Mouse (Mus musculus) gastrocnemius, postnatal 25 days (tissue): ENCODE data around the gene Akap13. TPM values are rescaled to one million over a fixed set of nuclear protein-coding genes. Genes with fewer than 3 reads are reported as not detected.

Source experiments
- DNase-seq: peaks from one replicate; pipeline ENCODE4 v3.0.0; 2022
- total RNA-seq, 2 experiments: library from RNA; stranded (reverse); gene quantifications; 1 replicate in 1 of 2; 2 replicates in 1 of 2; pipeline ENCODE4 v1.2.3; 2021

The Akap13 gene
- total RNA-seq, 2 experiments from 2014 or later: 51.5 to 63.2 TPM

DNA sequence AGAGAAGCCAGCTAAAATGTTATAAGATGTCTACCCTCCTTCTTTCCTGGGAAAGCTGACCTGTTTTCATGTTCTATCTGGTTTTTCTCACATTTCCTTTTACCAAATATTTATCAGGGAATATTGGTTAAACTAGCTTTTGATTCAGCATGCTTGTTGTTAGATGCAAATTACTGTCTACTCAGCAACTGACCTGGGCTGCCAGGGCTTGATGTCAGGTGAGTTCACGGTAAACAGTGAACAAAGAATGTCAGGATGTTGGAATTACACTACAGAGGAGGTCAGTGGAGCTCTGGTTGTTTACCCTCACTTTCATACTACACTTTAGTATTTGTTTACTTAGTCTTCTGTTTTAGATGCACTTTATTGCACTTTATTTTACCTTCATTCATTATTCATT lies 5.0 kb downstream of the Akap13 start:
- DNase-seq: no peak

DNA sequence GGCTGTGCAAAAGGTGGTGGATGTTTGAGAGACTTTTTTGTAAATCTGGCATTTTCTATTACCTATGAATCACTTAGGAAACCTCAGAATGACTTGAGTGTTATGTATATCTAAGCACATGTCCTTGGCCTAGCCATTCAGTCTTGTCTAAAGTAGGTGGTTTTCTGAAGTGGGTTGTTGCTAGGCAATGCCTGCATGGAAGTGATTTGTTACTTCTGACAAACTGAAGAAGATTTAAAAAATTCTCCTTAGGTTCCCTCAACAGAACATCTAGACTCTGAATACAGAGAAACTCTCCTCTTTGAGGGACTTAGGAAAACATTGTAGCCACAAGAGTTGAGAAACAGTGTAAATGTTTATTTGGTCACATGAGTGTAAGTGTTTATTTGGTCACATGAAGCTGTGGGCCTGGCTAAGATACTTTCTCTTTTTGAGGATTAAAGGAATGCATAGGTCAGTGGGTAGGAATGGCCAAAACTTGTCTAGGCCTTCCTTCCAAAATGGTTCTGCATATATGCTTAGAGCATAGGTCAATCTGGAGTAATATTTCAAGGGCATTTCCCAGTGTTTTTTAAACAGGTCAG lies 8.3 kb downstream of the Akap13 start:
- no peak for DNase-seq

- no peak for DNase-seq
These were observed 12.5 kb downstream of the Akap13 start for GRCm38 (mm10) chr7:75467791-75468190.

DNA sequence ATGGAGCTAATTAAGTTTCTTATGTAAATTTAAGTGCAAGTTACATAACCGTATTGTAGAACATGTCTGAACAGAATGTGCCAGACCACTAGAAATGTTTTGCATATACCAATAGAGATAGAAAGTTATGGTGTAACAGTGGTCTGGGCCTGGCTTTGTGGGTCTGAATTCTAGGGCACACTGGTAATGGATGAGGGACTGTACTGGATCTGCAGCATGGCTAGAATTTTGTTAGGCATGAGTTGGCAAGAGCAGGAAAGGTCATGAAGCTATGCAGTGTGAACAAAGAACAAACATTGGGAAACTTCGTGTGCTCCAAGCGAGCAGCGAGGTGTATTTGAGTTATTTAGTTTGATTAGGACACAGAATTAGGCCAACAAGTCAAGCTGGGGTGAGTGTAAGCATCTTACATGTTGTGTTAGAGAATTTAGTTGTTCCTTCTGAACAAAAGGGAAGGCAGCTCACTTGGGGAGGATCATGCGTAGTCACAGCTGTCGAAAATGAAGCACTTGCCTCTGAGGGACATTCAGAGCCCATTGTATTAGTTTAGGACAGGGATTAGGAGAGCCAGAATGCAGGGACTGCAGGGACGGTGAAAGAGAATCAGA lies 15.1 kb downstream of the Akap13 start:
- no peak for DNase-seq

- DNase-seq: no peak
These were observed 17.2 kb downstream of the Akap13 start for GRCm38 (mm10) chr7:75472316-75473195.

- no peak for DNase-seq
These were observed 18.0 kb downstream of the Akap13 start for GRCm38 (mm10) chr7:75473294-75473693.

- no peak for DNase-seq
These were observed 18.7 kb downstream of the Akap13 start for GRCm38 (mm10) chr7:75474064-75474463.

- no peak for DNase-seq
These were observed 19.3 kb downstream of the Akap13 start for GRCm38 (mm10) chr7:75474564-75475150.

DNA sequence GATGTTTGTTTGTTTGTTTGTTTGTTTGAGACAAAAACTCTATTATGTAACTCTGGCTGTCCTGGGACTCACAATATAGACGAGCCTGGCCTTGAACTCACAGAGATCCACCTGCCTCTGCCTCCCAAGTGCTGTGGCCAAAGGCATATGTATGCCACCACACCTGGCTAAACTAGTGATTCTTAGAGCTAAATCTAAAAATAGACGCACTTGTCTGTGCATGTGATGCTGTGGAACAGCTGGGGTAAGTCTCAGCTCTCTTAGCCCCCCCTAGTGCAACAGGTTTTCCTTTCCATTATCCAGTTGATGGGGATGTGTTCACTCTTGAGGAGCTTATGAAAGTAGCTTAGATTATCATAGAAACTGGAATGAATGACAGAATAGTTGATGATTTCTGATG lies 22.7 kb downstream of the Akap13 start:
- DNase-seq: no peak

DNA sequence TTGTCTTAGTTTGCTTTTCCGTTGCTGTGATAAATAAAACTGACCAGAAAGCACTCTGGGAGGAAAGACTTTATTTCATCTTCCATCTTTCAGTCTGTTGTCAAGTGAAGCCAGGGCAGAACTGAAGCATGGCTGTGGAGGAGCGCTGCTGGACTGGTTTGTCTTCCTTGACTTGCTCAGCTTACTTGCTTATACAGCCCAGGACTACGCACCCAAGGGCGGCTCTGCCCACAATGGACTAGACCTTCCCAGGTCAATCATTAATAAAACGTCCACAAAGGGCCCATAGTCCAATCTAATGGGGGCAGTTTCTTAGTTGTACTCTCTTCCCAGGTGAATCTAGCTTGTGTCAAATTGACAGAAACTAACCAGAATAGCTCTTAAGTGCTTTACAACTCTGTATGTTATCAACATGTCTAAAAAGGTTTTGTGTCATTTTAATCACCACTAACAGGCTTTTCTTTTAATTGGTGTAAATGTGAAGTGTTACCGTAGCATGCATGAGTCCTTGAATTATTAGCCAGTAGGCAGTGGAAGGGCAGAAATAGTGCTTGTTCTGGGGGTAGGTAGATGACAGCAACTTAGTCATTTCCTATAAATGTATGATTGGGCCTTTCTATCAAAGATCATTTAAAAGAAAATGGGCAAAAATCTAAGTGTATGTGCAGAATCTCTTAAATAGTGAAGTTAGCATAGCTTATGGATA lies 25.5 kb downstream of the Akap13 start:
- no peak for DNase-seq

DNA sequence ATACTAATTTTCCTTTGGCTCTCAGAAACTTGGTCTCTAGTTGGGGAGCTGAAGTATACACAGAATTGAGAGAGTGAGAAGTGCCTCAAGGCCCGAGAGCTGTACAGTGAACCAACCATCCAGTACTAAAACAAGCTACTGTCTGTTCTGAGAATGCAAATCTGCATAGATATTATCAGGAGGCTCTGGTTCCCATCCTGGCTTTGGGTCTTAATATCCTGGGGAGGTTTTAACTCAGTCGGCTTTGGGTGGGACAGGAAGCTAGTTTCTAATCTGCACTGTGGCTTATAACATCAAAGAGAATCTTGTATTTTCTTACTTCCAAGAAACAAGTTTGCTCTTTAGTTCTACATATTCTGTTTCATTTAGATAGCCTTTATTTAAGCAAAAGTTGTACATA lies 30.7 kb downstream of the Akap13 start:
- DNase-seq: no peak

- DNase-seq: no peak
These were observed 40.7 kb downstream of the Akap13 start for GRCm38 (mm10) chr7:75495941-75496441.

- no peak for DNase-seq
These were observed 43.3 kb downstream of the Akap13 start for GRCm38 (mm10) chr7:75498627-75499026.

DNA sequence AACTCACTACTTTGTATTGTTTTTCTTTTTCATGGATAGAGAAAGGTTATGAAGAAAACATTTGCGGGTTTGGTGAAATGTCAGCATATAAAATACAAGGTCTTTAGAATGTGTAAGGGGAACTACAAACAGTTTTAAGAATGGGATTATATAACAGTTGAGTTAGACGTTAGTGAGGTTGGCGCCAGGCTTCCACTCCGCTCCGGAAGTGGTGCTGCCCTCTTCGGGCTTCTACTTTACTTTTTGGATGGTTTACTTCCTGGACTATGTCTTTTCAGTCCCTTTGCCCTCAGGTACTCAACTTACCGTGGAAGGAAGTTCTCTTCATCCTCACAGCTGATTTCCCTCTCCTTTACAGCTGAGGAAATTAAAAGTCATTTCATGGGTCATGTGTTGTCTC lies 43.9 kb downstream of the Akap13 start:
- DNase-seq: no peak

- DNase-seq: no peak
These were observed 44.8 kb downstream of the Akap13 start for GRCm38 (mm10) chr7:75500164-75500563.

DNA sequence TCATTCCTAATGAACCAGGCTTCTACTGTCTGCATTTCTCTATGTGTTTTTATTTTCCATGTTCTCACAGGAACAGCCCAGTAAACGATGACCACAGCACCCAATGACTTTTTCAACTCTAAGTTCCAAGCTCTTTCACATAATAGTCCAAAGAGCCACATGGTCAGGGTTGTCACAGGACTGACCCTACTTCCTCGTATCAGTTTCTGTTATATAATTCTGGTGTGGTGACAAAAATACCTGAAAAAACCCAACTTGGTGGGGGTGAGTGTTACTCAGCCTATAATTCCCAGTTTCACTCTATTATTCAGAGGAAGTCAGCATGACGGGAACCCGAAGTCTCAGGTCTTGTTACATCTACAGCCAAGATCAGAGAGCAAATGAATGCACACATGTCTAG lies 45.5 kb downstream of the Akap13 start:
- DNase-seq: no peak

DNA sequence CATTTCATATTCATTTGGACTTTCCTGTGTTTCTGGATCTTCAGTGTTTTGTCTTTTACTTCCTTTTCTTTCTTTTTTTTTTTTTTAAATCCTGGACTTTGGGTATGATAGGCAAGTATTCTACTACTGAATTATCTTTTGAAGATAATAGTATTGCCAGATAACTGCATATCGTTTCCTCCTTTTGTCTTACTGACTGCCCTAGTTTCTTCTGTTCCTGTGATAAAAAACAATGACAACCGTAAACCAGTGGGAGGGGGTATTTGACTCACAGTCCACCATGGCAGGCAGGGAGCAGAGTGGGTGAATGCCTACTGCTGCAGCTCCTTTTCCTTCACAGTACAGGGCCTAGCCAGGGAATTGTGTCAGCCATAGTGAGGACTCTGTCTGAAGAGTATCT lies 49.2 kb downstream of the Akap13 start:
- no peak for DNase-seq

DNA sequence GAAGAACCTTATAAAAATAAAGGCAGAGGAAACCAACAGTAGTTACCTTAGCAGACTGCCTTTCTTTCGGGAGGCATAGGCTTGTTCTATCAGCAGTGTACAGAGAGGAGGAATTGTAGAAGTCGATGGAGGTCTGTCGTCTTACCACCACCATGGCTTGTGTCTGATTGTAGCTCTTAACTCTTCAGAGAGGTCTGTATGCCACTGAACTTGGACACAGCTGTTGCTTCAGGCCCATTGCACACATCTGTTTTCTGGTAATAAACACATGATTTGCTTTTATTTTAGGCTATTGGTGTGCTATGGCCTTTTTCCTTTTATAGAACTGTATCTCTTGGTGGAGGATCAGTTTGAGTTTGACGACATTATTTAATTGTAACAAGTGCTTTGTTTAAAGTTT lies 51.3 kb downstream of the Akap13 start:
- DNase-seq: no peak

DNA sequence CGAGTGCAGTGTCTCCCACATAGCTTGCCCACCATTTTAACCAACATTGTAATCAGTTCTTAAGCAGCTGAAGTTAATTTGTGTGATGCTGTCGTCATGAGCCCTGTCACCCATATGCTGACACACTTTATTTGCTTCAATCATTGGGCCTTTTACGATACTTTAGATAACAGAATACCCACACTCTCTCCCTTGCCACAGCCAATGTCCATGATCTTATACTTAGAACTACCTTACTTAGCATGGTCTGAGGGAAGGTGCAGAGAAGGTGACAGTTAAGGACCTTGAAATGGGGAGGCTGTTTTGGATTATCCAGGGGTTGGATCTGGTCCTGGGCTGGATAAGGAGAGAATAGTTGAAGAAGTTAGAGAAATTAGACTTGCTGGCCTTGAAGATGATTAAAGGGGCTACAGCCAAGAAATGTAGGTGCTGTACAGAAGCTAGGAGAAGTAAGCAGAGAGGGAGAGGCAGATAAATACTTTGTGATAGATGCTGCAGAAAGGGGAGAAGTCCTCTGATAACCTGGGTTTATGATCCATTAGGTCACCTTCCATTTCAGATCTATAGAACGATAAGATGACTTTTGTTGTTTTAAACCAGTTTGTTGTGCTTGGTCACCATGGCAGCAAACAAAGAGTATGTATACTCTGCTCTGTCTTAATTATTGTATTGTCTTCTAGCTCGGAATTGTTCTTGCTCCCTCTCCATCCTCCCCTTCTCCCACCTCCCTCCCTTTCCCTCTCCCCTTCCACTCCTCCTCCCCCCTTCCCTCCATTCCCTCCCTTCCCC lies 53.9 kb downstream of the Akap13 start:
- DNase-seq: no peak

DNA sequence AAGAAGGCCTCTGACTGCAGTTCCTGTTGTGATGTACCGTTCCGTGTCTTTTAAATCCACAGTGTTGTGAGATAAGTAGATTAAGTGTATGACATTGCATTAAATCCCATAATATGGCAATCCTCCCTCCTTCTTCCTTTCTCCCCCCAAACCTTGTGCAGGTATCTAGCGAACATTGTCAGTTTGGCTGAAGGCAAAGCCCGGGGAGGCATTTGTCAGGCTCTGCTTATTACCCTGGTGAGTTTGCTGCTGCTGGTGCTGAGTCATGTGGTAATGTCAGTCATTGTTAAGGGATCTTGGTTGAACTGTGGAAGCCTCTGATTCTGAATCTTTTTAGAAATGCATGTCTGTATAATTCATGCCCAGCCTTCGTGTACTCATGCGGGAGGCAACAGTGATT lies 60.1 kb downstream of the Akap13 start:
- no peak for DNase-seq
